Mouse (Mus musculus) urinary bladder, postnatal 0 days (tissue): ENCODE results near the gene Stau1. TPM values are rescaled to one million over a fixed set of nuclear protein-coding genes. Genes with fewer than 3 reads are reported as not detected.

Source experiments
- polyA plus RNA-seq: library from polyadenylated mRNA; unstranded; fragments of >200 nt; fragmentation: Nextera tagmentation; extraction: Ambion mirVana; gene quantifications from 2 replicates; pipeline ENCODE4 v1.2.1, GENCODE M21; 2015

The Stau1 gene
- 36.7 and 45.1 TPM in 2 replicates for polyA plus RNA-seq

GRCm38 (mm10) chr2:166995796-166996532 is at the start of gene Stau1:
Stau1 (minus strand) TSS chr2:166996299.

GRCm38 (mm10) chr2:167014702-167015381 is 18.7 kb upstream of the Stau1 start, which contains the start of gene Ddx27:
Ddx27 (plus strand) TSS chr2:167015193.

GRCm38 (mm10) chr2:166905711-166906522 is 90.2 kb downstream of the Stau1 start, which contains the start of gene Cse1l:
Cse1l (plus strand) TSS chr2:166906040.

Other genes starting within 250 kb of the Stau1 start
- 3.2 and 3.9 TPM in 2 replicates for gene Trp53rkb, start 203.8 kb downstream of the Stau1 start, polyA plus RNA-seq
- 2.5 and 3.1 TPM in 2 replicates for gene Arfgef2, start 190.7 kb downstream of the Stau1 start, polyA plus RNA-seq
- 36.2 and 49.4 TPM in 2 replicates for gene Cse1l, start 90.3 kb downstream of the Stau1 start, polyA plus RNA-seq
- 20.9 and 22.5 TPM in 2 replicates for gene Ddx27, start 18.9 kb upstream of the Stau1 start, polyA plus RNA-seq
- gene Znfx1, start 66.7 kb upstream of the Stau1 start, polyA plus RNA-seq = 8.3 and 8.6 TPM in 2 replicates
- 3.6 and 3.9 TPM in 2 replicates for gene Kcnb1, start 193.9 kb upstream of the Stau1 start, polyA plus RNA-seq
- gene Ptgis, start 244.3 kb upstream of the Stau1 start, polyA plus RNA-seq = 67.4 and 75.8 TPM in 2 replicates